Mouse (Mus musculus) lung, postnatal 0 days (tissue): ENCODE measurements at regions not wholly inside any gene's neighbourhood (a gene's known extent, or its start where the extent isn't known, plus 50 kb on each side); places are given as distances from the start of the nearest gene placed in this dataset.

ENCODE experiments used
- CTCF ChIP-seq: IDR thresholded peaks from 2 replicates; pipeline ENCODE4 v1.5.1; 2016; ENCODE audit warnings: antibody characterized with exemption, mild to moderate bottlenecking
- EP300 ChIP-seq: IDR thresholded peaks from 2 replicates; pipeline ENCODE4 v1.6.1; 2016; ENCODE audit warnings: antibody characterized with exemption, mild to moderate bottlenecking, control low read depth

DNA sequence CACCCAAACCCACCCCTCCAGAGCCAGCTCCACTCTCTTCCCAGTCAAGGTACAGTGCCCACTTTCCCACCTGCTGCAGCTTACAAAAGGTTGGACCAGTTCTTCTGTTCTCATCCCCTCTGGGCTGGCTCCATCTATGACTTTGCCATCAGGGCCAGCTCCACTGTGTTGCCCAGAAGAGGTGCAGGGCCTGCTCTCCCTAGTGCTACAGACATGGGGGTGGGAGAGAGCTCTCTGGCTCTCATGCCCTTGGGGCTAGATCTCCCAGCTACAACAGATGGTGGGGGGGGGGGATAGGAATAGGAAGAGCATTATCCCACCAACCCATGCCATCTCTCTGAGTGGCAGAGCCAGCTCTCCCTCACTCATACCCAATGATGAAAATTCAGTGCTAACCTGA, 219.6 kb upstream of the G2e3 start:
- no peak for TF ChIP-seq EP300
- no peak for TF ChIP-seq CTCF
